Mouse (Mus musculus): ENCODE measurements around the gene Uts2.

- TF ChIP-seq CTCF (IDR thresholded peaks at IDR 0.05; ENCODE audit: extremely low read depth, insufficient read depth, low read length), result no peak
- TF ChIP-seq POLR2A (IDR thresholded peaks at IDR 0.05; ENCODE audit: extremely low read depth, insufficient read depth, low read length), result no peak
These were observed 8.9 kb downstream of the Uts2 start for GRCm38 (mm10) chr4:151005656-151006318.
